Mouse (Mus musculus) layer of hippocampus, adult 2 months (tissue): ENCODE measurements around the gene Alg1. TPM values are rescaled to one million over a fixed set of nuclear protein-coding genes. Genes with fewer than 3 reads are reported as not detected.

Source experiments
- DNase-seq, 2 experiments: peaks; one replicate each; pipeline ENCODE4 v3.0.0; 2022; ENCODE audit warnings: low spot score in 2 of 2
- H3K27ac ChIP-seq: fragments of 200-600 bp; 2 replicates; pipeline ENCODE4 v1.8.1; 2022
- H3K4me3 ChIP-seq: fragments of 200-600 bp; 2 replicates; pipeline ENCODE4 v1.8.1; 2022; ENCODE audit warnings: mild to moderate bottlenecking
- CTCF ChIP-seq: fragments of 200-600 bp; conservative IDR thresholded peaks from 2 replicates; pipeline ENCODE4 v1.8.1; 2022; ENCODE audit warnings: antibody characterized with exemption, mild to moderate bottlenecking, moderate library complexity
- microRNA-seq, 2 experiments: library from miRNA; unstranded; fragments of <30 nt; microRNA quantifications; one replicate each; pipeline ENCODE4 v1.2.0; 2021
- total RNA-seq, 2 experiments: library from RNA; stranded (reverse); gene quantifications; 2 replicates each; pipeline ENCODE4 v1.2.3; 2021

Alg1 gene
- total RNA-seq, 2 experiments from 2014 or later = 28.7 to 32.1 TPM

- peak overlapping the region; percentile 15; the same call in 1 of the 2 replicates for H3K27ac ChIP-seq
- H3K4me3 ChIP-seq = peak overlapping the region; percentile 80
- TF ChIP-seq CTCF = peak; percentile 94
- DNase-seq = peak; percentile 50 to 67
These were observed 21.1 kb downstream of the Alg1 start for GRCm38 (mm10) chr16:5254346-5255025.

- H3K27ac ChIP-seq = peak overlapping the region; percentile 80
- peak overlapping the region; percentile 80 for H3K4me3 ChIP-seq
- TF ChIP-seq CTCF = no peak
- DNase-seq = no peak
These were observed 21.8 kb downstream of the Alg1 start for GRCm38 (mm10) chr16:5255081-5255740.

- peak within 1 kb of the TSS; percentile 80 for H3K27ac ChIP-seq
- H3K4me3 ChIP-seq = peak within 1 kb of the TSS; percentile 80
- peak; percentile 97 to 99 for DNase-seq
- TF ChIP-seq CTCF = peak; percentile 87
These were observed 22.5 kb downstream of the Alg1 start, which contains the start of gene Eef2kmt for GRCm38 (mm10) chr16:5255779-5256496. TSS of gene Eef2kmt (minus strand) at chr16:5255983.

- no peak overlapping the region for H3K27ac ChIP-seq
- TF ChIP-seq CTCF = no peak
- DNase-seq = no peak
- no peak overlapping the region for H3K4me3 ChIP-seq
These were observed 29.7 kb downstream of the Alg1 start for GRCm38 (mm10) chr16:5263156-5263555.

GRCm38 (mm10) chr16:5263926-5264325 is 30.5 kb downstream of the Alg1 start:
- Histone ChIP-seq H3K27ac (no peak overlapping the region), H3K4me3 (no peak overlapping the region)
- no peak for TF ChIP-seq CTCF
- DNase-seq = no peak

- Histone ChIP-seq H3K27ac (no peak overlapping the region), H3K4me3 (no peak overlapping the region)
- no peak for DNase-seq
- TF ChIP-seq CTCF = no peak
These were observed 38.1 kb downstream of the Alg1 start for GRCm38 (mm10) chr16:5271411-5272035.

GRCm38 (mm10) chr16:5272371-5272770 is 39.0 kb downstream of the Alg1 start:
- DNase-seq = no peak
- no peak for TF ChIP-seq CTCF
- no peak overlapping the region for H3K4me3 ChIP-seq
- no peak overlapping the region for H3K27ac ChIP-seq

- DNase-seq = no peak
- Histone ChIP-seq H3K4me3 (no peak overlapping the region), H3K27ac (no peak overlapping the region)
- no peak for TF ChIP-seq CTCF
These were observed 46.3 kb downstream of the Alg1 start for GRCm38 (mm10) chr16:5279571-5280222.

- Histone ChIP-seq H3K4me3 (no peak overlapping the region), H3K27ac (no peak overlapping the region)
- DNase-seq = no peak
- TF ChIP-seq CTCF = no peak
These were observed 49.3 kb downstream of the Alg1 start for GRCm38 (mm10) chr16:5282686-5283085.

- H3K27ac ChIP-seq = no peak overlapping the region
- no peak for DNase-seq
- TF ChIP-seq CTCF = no peak
- no peak overlapping the region for H3K4me3 ChIP-seq
These were observed 52.0 kb downstream of the Alg1 start for GRCm38 (mm10) chr16:5285376-5285775.

Small RNA genes lying within 50 kb of the gene (microRNA-seq; reads per million reads assigned to microRNA genes)
- gene Gm23689 = 0 reads per million in 2 experiments
- 0 reads per million in 2 experiments for gene Gm26095
- gene Mir6364 = 0 reads per million in 2 experiments

Other genes with a start within 250 kb of the Alg1 start
- gene Sept12, start 235.8 kb upstream of the Alg1 start, total RNA-seq = not detected
- not detected for gene Smim22, start 226.3 kb upstream of the Alg1 start, total RNA-seq
- 100 to 1,000 TPM; 394 to 420 TPM for gene Rogdi, start 220.1 kb upstream of the Alg1 start, total RNA-seq
- 100 to 1,000 TPM; 144 TPM for gene Glyr1, start 183.8 kb upstream of the Alg1 start, total RNA-seq
- 10 to 100 TPM; 43.6 to 44.2 TPM for gene Ubn1, start 183.6 kb upstream of the Alg1 start, total RNA-seq
- 1 to 10 TPM; 2.8 to 4.5 TPM for gene Ppl, start 101.2 kb upstream of the Alg1 start, total RNA-seq
- gene Sec14l5, start 86.5 kb upstream of the Alg1 start, total RNA-seq = 1 to 10 TPM; 5.3 to 6.7 TPM
- gene Nagpa, start 29.6 kb upstream of the Alg1 start, total RNA-seq = 10 to 100 TPM; 12.2 to 15.9 TPM
- 1 to 10 TPM; 4.6 to 4.9 TPM for gene AU021092, start 11.3 kb upstream of the Alg1 start, total RNA-seq
- gene Eef2kmt, start 22.4 kb downstream of the Alg1 start, total RNA-seq = 1 to 10 TPM; 4.7 TPM